Mouse (Mus musculus): ENCODE measurements around the gene C2cd4b.

Gene C2cd4b

GRCm38 (mm10) chr9:67759163-67759955, at the start of gene C2cd4b:
TSS of gene C2cd4b (plus strand) at chr9:67759437.
- no peak for TF ChIP-seq GATA4 (IDR thresholded peaks at IDR 0.05; ENCODE audit: insufficient replicate concordance, low read length)

DNA sequence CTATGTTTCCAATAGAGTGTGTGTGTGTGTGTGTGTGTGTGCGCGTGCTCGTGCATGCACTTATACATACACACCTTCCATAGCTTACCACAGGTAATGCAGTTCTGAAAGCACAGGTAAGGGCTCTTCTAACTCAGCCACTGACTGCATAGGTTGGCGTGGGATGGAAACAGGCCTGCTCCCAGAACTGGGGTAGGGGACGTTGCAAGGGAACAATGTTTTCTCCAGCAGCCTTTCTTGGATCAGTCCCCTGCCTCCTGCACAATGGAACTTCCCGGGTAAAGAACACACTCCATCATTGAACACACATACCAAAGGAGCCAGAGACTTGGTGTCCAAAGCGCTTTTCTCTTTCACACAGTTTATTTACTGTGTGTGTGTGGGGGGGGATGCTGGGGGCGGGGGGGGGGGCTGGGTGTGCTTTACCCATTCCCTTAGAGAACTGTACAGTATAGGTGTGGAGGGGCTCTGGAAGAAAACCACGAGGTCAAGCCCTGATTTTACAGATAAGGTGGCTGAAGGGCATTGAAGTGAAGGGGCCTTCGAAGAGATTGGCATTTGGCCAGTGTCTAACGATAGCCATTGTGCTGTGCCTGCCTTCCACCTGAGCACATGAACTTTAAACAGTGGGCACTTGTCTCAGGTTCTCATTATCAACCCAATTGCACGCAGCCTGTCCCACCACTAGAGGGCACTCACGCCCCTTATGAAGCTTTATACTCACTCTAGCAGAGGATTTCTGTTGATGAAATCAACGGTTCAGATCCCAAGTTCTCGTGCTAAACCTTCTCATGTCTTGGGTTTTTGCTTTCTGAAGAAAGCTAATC, 48.0 kb upstream of the C2cd4b start:
- no peak for TF ChIP-seq GATA4 (IDR thresholded peaks at IDR 0.05; ENCODE audit: insufficient replicate concordance, low read length)

DNA sequence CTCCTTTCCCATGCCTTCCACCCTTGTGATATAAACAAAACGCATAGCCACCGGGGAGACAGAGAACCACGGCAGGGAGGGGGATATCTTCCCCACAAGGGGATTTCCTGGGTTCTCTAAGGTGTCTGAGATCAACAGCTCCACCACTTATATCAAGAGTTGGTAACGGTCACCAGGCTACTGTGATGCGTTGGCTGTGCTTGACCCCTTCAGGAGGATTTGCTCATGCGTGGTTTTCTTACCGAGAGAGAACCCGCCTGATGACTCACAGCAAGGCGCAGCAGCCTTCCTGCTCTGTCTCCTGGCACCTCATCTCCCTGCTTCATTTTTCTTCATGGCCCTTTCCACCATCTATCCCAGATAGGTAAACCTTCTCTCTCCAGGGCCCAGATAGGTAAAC, 47.1 kb upstream of the C2cd4b start:
- no peak for TF ChIP-seq GATA4 (IDR thresholded peaks at IDR 0.05; ENCODE audit: insufficient replicate concordance, low read length)

GRCm38 (mm10) chr9:67717081-67717480, 42.2 kb upstream of the C2cd4b start:
- no peak for TF ChIP-seq GATA4 (IDR thresholded peaks at IDR 0.05; ENCODE audit: insufficient replicate concordance, low read length)

DNA sequence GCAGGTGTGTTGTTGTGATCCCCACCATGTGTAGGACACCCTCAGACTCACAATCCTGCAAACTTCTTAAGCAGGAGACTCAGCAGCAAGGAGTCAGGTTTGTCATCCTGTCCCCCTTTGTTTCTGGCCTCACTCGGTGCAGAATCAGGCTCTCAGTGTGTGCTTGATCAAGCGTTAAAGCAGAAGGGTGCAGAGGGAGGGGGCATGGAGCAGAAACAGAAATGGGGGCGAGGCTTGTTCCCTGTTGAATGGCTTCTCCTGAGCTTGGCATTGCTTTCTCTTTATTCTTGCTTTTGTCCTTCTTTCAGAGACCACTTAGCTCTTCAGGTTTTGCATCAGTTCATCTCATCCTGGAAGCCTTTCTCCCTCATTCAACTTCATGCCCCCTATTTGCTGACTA, 40.6 kb upstream of the C2cd4b start:
- no peak for TF ChIP-seq GATA4 (IDR thresholded peaks at IDR 0.05; ENCODE audit: insufficient replicate concordance, low read length)

DNA sequence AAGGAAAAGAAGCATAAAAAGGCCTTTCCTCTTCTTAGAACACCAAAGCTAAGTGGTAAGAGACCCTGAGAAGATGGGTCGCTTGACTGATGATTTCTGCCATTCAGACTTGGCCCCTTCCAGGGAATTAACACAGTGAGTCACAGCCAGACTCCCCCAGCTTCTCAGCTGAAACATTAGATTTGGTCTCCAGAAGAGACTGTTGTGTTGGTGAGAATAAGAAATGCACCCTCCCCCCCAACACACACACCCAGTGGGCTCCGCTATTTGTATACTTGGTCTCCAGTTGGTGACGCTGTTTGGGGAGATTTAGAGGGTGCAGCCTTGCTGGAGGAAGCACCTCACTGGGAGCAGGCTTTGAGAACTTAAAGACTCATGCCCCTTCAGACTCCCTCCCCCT, 39.1 kb upstream of the C2cd4b start:
- TF ChIP-seq GATA4 (IDR thresholded peaks at IDR 0.05; ENCODE audit: insufficient replicate concordance, low read length): no peak

DNA sequence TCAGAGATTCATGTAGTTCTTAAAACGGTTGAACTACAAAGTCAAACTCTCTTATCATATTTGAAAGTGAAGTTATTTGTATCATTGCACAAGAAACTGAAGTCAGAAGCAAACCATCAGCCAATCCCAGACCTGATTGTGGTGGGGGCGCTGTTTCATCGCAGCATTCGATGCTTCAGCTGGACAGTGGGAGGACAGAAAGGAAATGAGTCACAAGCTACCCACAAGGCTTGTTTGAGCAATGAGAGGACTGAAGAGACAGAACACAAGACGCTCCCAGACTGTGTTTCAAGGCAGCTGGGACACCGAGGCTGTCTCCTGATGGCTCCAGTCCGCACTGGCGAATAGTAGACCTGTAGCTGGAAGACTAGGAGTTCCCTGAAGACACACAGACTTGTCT, 36.9 kb upstream of the C2cd4b start:
- no peak for TF ChIP-seq GATA4 (IDR thresholded peaks at IDR 0.05; ENCODE audit: insufficient replicate concordance, low read length)

GRCm38 (mm10) chr9:67725196-67725595, 34.0 kb upstream of the C2cd4b start:
- TF ChIP-seq GATA4 (IDR thresholded peaks at IDR 0.05; ENCODE audit: insufficient replicate concordance, low read length): no peak

GRCm38 (mm10) chr9:67733716-67734115, 25.5 kb upstream of the C2cd4b start:
- no peak for TF ChIP-seq GATA4 (IDR thresholded peaks at IDR 0.05; ENCODE audit: insufficient replicate concordance, low read length)

DNA sequence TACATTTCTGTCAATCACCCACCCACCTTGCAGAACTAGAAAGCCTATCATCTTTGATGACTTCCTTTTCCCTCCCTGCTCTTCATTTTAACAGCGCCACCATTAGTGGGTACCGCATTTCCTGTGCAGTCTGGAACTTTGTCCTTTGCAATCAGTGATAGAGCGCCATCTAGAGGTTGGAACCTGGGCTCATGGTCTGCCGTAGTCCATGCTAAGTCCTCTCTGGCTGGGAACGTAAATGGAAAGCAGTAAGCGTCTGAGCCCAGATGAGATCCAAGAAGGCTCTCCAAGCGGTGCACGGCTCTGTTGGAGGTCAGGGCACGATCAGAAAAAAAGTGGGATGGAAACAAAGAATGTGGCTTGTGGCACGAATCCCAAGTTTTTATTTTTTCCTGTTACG, 23.8 kb upstream of the C2cd4b start:
- TF ChIP-seq GATA4 (IDR thresholded peaks at IDR 0.05; ENCODE audit: insufficient replicate concordance, low read length): no peak

DNA sequence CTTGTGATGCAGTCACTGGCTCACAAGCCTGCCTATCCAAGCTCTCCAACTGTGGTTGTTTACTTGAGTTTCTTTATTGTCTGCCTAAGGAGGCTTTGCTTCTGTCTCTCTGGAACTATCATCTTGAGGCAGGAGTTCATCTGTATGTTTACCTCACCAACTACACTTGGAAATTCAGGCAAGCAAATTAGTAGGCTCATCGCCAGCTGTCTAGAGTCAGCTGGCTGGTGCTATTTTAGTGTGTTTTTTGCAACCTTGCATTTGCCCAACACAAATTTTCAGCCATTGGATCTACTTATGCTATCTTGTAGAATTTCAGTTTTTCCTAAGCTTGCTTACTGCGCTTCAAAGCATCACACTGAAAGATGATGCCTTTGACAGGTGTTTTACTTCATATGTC, 18.0 kb upstream of the C2cd4b start:
- TF ChIP-seq GATA4 (IDR thresholded peaks at IDR 0.05; ENCODE audit: insufficient replicate concordance, low read length): no peak

GRCm38 (mm10) chr9:67753411-67754182, 5.6 kb upstream of the C2cd4b start:
- TF ChIP-seq GATA4 (IDR thresholded peaks at IDR 0.05; ENCODE audit: insufficient replicate concordance, low read length): no peak

DNA sequence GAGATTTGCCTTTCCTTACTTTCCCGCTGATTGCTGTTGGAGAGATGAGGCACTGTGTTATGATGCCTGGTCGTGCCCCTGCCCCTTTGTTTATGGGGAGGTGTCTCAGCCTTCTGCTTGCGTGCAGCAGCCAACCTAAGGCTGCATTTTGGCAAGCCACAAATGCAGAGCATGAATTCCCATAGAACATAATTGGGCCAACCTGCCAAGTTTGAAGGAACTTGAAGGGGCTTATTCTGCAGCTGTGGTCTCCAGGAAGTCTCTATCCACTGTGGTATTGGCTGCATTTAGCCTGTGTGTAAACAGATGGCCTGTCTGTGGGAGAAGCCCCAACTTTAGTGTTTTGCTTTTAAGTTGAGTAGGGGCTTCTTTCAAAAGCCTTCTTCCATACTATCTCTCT, 4.5 kb upstream of the C2cd4b start:
- no peak for TF ChIP-seq GATA4 (IDR thresholded peaks at IDR 0.05; ENCODE audit: insufficient replicate concordance, low read length)

DNA sequence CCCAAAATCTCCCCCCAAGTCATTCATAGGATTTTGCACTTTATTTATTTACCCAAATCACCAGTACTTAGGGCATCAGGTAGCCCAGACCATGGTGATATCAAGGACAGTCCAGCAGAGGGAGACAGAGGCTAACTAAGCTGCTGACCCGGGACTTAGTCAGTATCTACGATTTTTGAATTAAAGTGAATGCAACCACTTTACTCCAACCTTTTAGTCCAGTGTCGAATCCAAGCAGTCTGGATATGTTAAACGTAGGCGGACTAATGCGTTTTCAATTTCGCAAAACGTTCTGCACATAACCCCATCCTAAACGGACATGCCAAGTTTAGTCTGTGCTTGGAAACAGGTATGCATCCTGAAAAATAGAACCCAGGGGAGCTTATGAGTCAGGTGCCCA, 551 bp upstream of the C2cd4b start:
- no peak for TF ChIP-seq GATA4 (IDR thresholded peaks at IDR 0.05; ENCODE audit: insufficient replicate concordance, low read length)

GRCm38 (mm10) chr9:67760991-67761390, 1.8 kb downstream of the C2cd4b start:
- TF ChIP-seq GATA4 (IDR thresholded peaks at IDR 0.05; ENCODE audit: insufficient replicate concordance, low read length): no peak

- no peak for TF ChIP-seq GATA4 (IDR thresholded peaks at IDR 0.05; ENCODE audit: insufficient replicate concordance, low read length)
These were observed 4.1 kb downstream of the C2cd4b start for GRCm38 (mm10) chr9:67763326-67763725.

Data from liver, adult (tissue).